Mouse (Mus musculus) neural tube, embryonic 14.5 days (tissue): ENCODE measurements around the gene Cfap74. TPM values are rescaled to one million over a fixed set of nuclear protein-coding genes. Genes with fewer than 3 reads are reported as not detected.
"Not testable (repeated sequence)": the region's sequence is repeated elsewhere in the genome, so short reads cannot be mapped to it uniquely, and the experiment has no call there.

Experiments used
- ATAC-seq: fragments of 200-750 bp; cut with Nextera tagmentation; 2 replicates; pipeline ENCODE4 v1.8.0; 2017; ENCODE audit warnings: low read depth, mild to moderate bottlenecking, moderate TSS enrichment, moderate library complexity
- H3K27ac ChIP-seq: fragments of 300-500 bp; sonication (generic); 2 replicates; pipeline ENCODE4 v1.5.1; 2014; ENCODE audit warnings: low read depth, mild to moderate bottlenecking, control low read depth, low read length, moderate library complexity, mixed read lengths
- H3K27me3 ChIP-seq: fragments of 300-500 bp; sonication (generic); 2 replicates; pipeline ENCODE4 v1.6.1; 2014; ENCODE audit warnings: low read length; ENCODE audit not compliant: control insufficient read depth, insufficient read depth
- H3K36me3 ChIP-seq: fragments of 300-500 bp; sonication (generic); 2 replicates; pipeline ENCODE4 v1.6.1; 2014; ENCODE audit warnings: low read length, mixed read lengths; ENCODE audit not compliant: control insufficient read depth, insufficient read depth
- H3K4me1 ChIP-seq: fragments of 300-500 bp; sonication (generic); 2 replicates; pipeline ENCODE4 v1.6.1; 2014; ENCODE audit warnings: low read length; ENCODE audit not compliant: control insufficient read depth, insufficient read depth
- H3K4me2 ChIP-seq: fragments of 300-500 bp; sonication (generic); 2 replicates; pipeline ENCODE4 v1.6.1; 2014; ENCODE audit warnings: mild to moderate bottlenecking, low read depth, low read length, control low read depth
- H3K4me3 ChIP-seq: fragments of 300-500 bp; sonication (generic); 2 replicates; pipeline ENCODE4 v1.5.1; 2014; ENCODE audit warnings: low read depth, low read length, control low read depth, mixed read lengths
- H3K9ac ChIP-seq: fragments of 300-500 bp; sonication (generic); replicated peaks from 2 replicates; pipeline ENCODE4 v1.6.1; 2014; ENCODE audit warnings: low read depth, mild to moderate bottlenecking, control low read depth, low read length, mixed read lengths
- H3K9me3 ChIP-seq: fragments of 300-500 bp; sonication (generic); 2 replicates; pipeline ENCODE4 v1.6.1; 2016; ENCODE audit warnings: low read length; ENCODE audit not compliant: control insufficient read depth
- WGBS: fragments of 180-500 bp; shearing (Covaris S2); extraction: QIAGEN DNeasy Blood & Tissue Kit; methylation state at CpG from one replicate; pipeline ENCODE4 v1.1.7; 2014; 5-methylcytosine and 5-hydroxymethylcytosine counted together
- polyA plus RNA-seq: library from polyadenylated mRNA; unstranded; fragments of >200 nt; fragmentation: Nextera tagmentation; extraction: Ambion mirVana; gene quantifications from 2 replicates; pipeline ENCODE4 v1.2.1, GENCODE M21; 2014

Gene Cfap74
- polyA plus RNA-seq, 1 experiment from 2014 or later = 4.8 TPM

GRCm38 (mm10) chr4:155421412-155422370 is 12.7 kb downstream of the Cfap74 start:
- not testable (repeated sequence) for H3K9ac ChIP-seq, H3K27ac ChIP-seq, H3K4me2 ChIP-seq, H3K27me3 ChIP-seq, H3K4me3 ChIP-seq, H3K9me3 ChIP-seq, H3K36me3 ChIP-seq, ATAC-seq, H3K4me1 ChIP-seq
- 91% methylated on average over 20 of the region's 30 CpGs for WGBS

- WGBS = 83% methylated on average over 5 of the region's 5 CpGs
Observed at GRCm38 (mm10) chr4:155423988-155424387, 15.0 kb downstream of the Cfap74 start.

GRCm38 (mm10) chr4:155426272-155426671 is 17.3 kb downstream of the Cfap74 start:
- WGBS = 75% methylated on average over 6 of the region's 6 CpGs
- ATAC-seq = no peak

More at GRCm38 (mm10) chr4:155423988-155424387, 15.0 kb downstream of the Cfap74 start:
- H3K9ac ChIP-seq = no peak overlapping the region
- no peaks in the 10 kb centered on the region for H3K36me3 ChIP-seq
- ATAC-seq = no peak
- no peaks in the 10 kb centered on the region for H3K9me3 ChIP-seq
- no peak overlapping the region for H3K4me2 ChIP-seq
- H3K4me3 ChIP-seq = no peak overlapping the region
- no peak overlapping the region for H3K27ac ChIP-seq
- no peaks in the 10 kb centered on the region for H3K4me1 ChIP-seq
- H3K27me3 ChIP-seq = no peaks in the 10 kb centered on the region

GRCm38 (mm10) chr4:155428442-155428841 is 19.5 kb downstream of the Cfap74 start:
- no peak overlapping the region for H3K9ac ChIP-seq
- no peak overlapping the region for H3K4me3 ChIP-seq
- H3K4me1 ChIP-seq = no peaks in the 10 kb centered on the region
- H3K27me3 ChIP-seq = no peaks in the 10 kb centered on the region
- H3K27ac ChIP-seq = no peak overlapping the region
- no peak for ATAC-seq
- H3K9me3 ChIP-seq = no peaks in the 10 kb centered on the region
- H3K4me2 ChIP-seq = no peak overlapping the region
- H3K36me3 ChIP-seq = no peaks in the 10 kb centered on the region

More at GRCm38 (mm10) chr4:155426272-155426671, 17.3 kb downstream of the Cfap74 start:
- Histone ChIP-seq H3K9ac (no peak overlapping the region), H3K4me3 (no peak overlapping the region), H3K27me3 (no peaks in the 10 kb centered on the region), H3K36me3 (no peaks in the 10 kb centered on the region), H3K4me2 (no peak overlapping the region), H3K4me1 (no peaks in the 10 kb centered on the region), H3K9me3 (no peaks in the 10 kb centered on the region), H3K27ac (no peak overlapping the region)

- H3K27ac ChIP-seq = no peak overlapping the region
- no peaks in the 10 kb centered on the region for H3K9me3 ChIP-seq
- WGBS = 90% methylated on average over 3 of the region's 3 CpGs
- no peaks in the 10 kb centered on the region for H3K36me3 ChIP-seq
- H3K4me3 ChIP-seq = no peak overlapping the region
- H3K27me3 ChIP-seq = no peaks in the 10 kb centered on the region
- no peak overlapping the region for H3K9ac ChIP-seq
- ATAC-seq = no peak
- no peak overlapping the region for H3K4me2 ChIP-seq
- no peaks in the 10 kb centered on the region for H3K4me1 ChIP-seq
Observed at GRCm38 (mm10) chr4:155429202-155429601, 20.2 kb downstream of the Cfap74 start.

- Histone ChIP-seq H3K4me3 (no peak overlapping the region), H3K9ac (no peak overlapping the region), H3K4me2 (no peak overlapping the region), H3K4me1 (no peaks in the 10 kb centered on the region), H3K9me3 (no peaks in the 10 kb centered on the region), H3K27me3 (no peaks in the 10 kb centered on the region), H3K27ac (no peak overlapping the region), H3K36me3 (no peaks in the 10 kb centered on the region)
- 94% methylated on average over 6 of the region's 6 CpGs for WGBS
- no peak for ATAC-seq
Observed at GRCm38 (mm10) chr4:155432358-155432757, 23.4 kb downstream of the Cfap74 start.

- H3K4me1 ChIP-seq = no peaks in the 10 kb centered on the region
- no peak for ATAC-seq
- no peaks in the 10 kb centered on the region for H3K36me3 ChIP-seq
- no peak overlapping the region for H3K4me2 ChIP-seq
- no peaks in the 10 kb centered on the region for H3K27me3 ChIP-seq
- no peaks in the 10 kb centered on the region for H3K9me3 ChIP-seq
- 85% methylated on average over 5 of the region's 5 CpGs for WGBS
- no peak overlapping the region for H3K27ac ChIP-seq
- no peak overlapping the region for H3K4me3 ChIP-seq
- no peak overlapping the region for H3K9ac ChIP-seq
Observed at GRCm38 (mm10) chr4:155433993-155434392, 25.0 kb downstream of the Cfap74 start.

- Histone ChIP-seq H3K9ac (no peak overlapping the region), H3K9me3 (no peaks in the 10 kb centered on the region), H3K4me2 (no peak overlapping the region), H3K27me3 (no peaks in the 10 kb centered on the region), H3K27ac (no peak overlapping the region), H3K4me1 (no peaks in the 10 kb centered on the region), H3K4me3 (no peak overlapping the region), H3K36me3 (no peaks in the 10 kb centered on the region)
- WGBS = 73% methylated on average over 3 of the region's 3 CpGs
- no peak for ATAC-seq
Observed at GRCm38 (mm10) chr4:155442808-155443207, 33.8 kb downstream of the Cfap74 start.

- no peak overlapping the region for H3K4me2 ChIP-seq
- no peak overlapping the region for H3K9ac ChIP-seq
- no peaks in the 10 kb centered on the region for H3K9me3 ChIP-seq
- no peak for ATAC-seq
- H3K4me1 ChIP-seq = no peaks in the 10 kb centered on the region
- H3K4me3 ChIP-seq = no peak overlapping the region
- no peaks in the 10 kb centered on the region for H3K36me3 ChIP-seq
- H3K27me3 ChIP-seq = no peaks in the 10 kb centered on the region
- 46% methylated on average over 10 of the region's 10 CpGs for WGBS
- H3K27ac ChIP-seq = no peak overlapping the region
Observed at GRCm38 (mm10) chr4:155451597-155451996, 42.6 kb downstream of the Cfap74 start.
